Mouse (Mus musculus) kidney, adult 18-20 months (tissue): ENCODE data around the gene Chtop.

Experiments
- DNase-seq: peaks from one replicate; pipeline ENCODE4 v3.0.0; 2021

Gene Chtop

GRCm38 (mm10) chr3:90462579-90462978 is 46.7 kb downstream of the Chtop start:
- no peak for DNase-seq

- DNase-seq = no peak
Observed at GRCm38 (mm10) chr3:90461935-90462334, 47.4 kb downstream of the Chtop start.

GRCm38 (mm10) chr3:90460315-90460714 is 49.0 kb downstream of the Chtop start:
- DNase-seq = no peak

GRCm38 (mm10) chr3:90459727-90460126 is 49.6 kb downstream of the Chtop start:
- no peak for DNase-seq

- no peak for DNase-seq
Observed at GRCm38 (mm10) chr3:90454931-90455330, 54.4 kb downstream of the Chtop start.

- no peak for DNase-seq
Observed at GRCm38 (mm10) chr3:90451396-90452095, 57.8 kb downstream of the Chtop start.

- no peak for DNase-seq
Observed at GRCm38 (mm10) chr3:90450874-90451273, 58.4 kb downstream of the Chtop start.
